Mouse (Mus musculus): ENCODE measurements at regions not wholly inside any gene's neighbourhood (a gene's known extent, or its start where the extent isn't known, plus 50 kb on each side); places are given as distances from the start of the nearest gene placed in this dataset.

DNA sequence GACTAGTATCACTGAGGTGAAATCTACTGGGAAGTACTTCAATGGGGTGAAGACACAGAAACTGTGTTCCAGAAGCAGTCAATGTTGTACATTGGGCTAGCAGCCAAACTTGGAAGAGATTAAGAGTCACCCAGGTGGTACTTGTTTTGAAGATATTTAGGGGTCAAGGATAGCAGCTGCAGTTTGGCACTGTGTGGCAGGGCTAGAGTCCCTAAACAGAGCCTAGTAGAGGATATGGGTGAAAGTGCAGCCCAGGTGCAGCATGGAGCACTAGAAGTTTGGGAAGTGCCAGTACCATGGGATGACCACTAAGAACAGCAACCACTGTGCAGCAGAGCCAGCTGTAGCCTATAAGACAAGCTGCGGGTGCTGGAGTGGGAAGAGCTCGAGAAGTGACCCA lies 70.6 kb upstream of the A1bg start:
- TF ChIP-seq CTCF (IDR thresholded peaks at IDR 0.05; ENCODE audit: low read depth) (no peak), EP300 (IDR thresholded peaks at IDR 0.05; ENCODE audit: low read depth) (no peak)

Data from heart, postnatal 0 days (tissue).